Mouse (Mus musculus) forebrain, embryonic 13.5 days (tissue): ENCODE measurements around the gene Brpf1. TPM values are rescaled to one million over a fixed set of nuclear protein-coding genes. Genes with fewer than 3 reads are reported as not detected.

Experiments
- ATAC-seq: fragments of 200-750 bp; cut with Nextera tagmentation; 2 replicates; pipeline ENCODE4 v1.8.0; 2017
- H3K27ac ChIP-seq: fragments of 300-500 bp; sonication (generic); 2 replicates; pipeline ENCODE4 v1.5.1; 2015; ENCODE audit warnings: inconsistent platforms, mild to moderate bottlenecking, moderate library complexity
- H3K27me3 ChIP-seq: fragments of 300-500 bp; sonication (generic); 2 replicates; pipeline ENCODE4 v1.6.1; 2015; ENCODE audit warnings: mild to moderate bottlenecking, inconsistent platforms
- H3K36me3 ChIP-seq: fragments of 300-500 bp; sonication (generic); 2 replicates; pipeline ENCODE4 v1.6.1; 2015; ENCODE audit warnings: mild to moderate bottlenecking, inconsistent platforms; ENCODE audit not compliant: poor library complexity, severe bottlenecking
- H3K4me1 ChIP-seq: fragments of 300-500 bp; sonication (generic); 2 replicates; pipeline ENCODE4 v1.6.1; 2015; ENCODE audit warnings: inconsistent platforms
- H3K4me2 ChIP-seq: fragments of 300-500 bp; sonication (generic); 2 replicates; pipeline ENCODE4 v1.6.1; 2015; ENCODE audit warnings: inconsistent platforms, mild to moderate bottlenecking, moderate library complexity
- H3K4me3 ChIP-seq: fragments of 300-500 bp; sonication (generic); 2 replicates; pipeline ENCODE4 v1.5.1; 2015; ENCODE audit warnings: mild to moderate bottlenecking, inconsistent platforms
- H3K9ac ChIP-seq: fragments of 300-500 bp; sonication (generic); 2 replicates; pipeline ENCODE4 v1.6.1; 2015; ENCODE audit warnings: mild to moderate bottlenecking, inconsistent platforms
- H3K9me3 ChIP-seq: fragments of 300-500 bp; sonication (generic); replicated peaks from 2 replicates; pipeline ENCODE4 v1.6.1; 2016; ENCODE audit warnings: inconsistent platforms
- WGBS: fragments of 180-500 bp; shearing (Covaris S2); methylation state at CpG from one replicate; pipeline ENCODE4 v1.1.7; 2015; 5-methylcytosine and 5-hydroxymethylcytosine counted together
- polyA plus RNA-seq: library from polyadenylated mRNA; unstranded; fragments of >200 nt; fragmentation: Nextera tagmentation; extraction: Ambion mirVana; gene quantifications from 2 replicates; pipeline ENCODE4 v1.2.1, GENCODE M21; 2015

The Brpf1 gene
- polyA plus RNA-seq, 1 experiment from 2014 or later, result 20.0 TPM

GRCm38 (mm10) chr6:113284931-113285330 is 22.0 kb upstream of the Brpf1 start:
- H3K9me3 ChIP-seq, result no peaks in the 10 kb centered on the region
- H3K9ac ChIP-seq, result no peak overlapping the region
- H3K4me1 ChIP-seq, result peaks cover 13% of the 10 kb centered on the region
- ATAC-seq, result no peak
- no peak overlapping the region for H3K27ac ChIP-seq
- peaks cover 7% of the 10 kb centered on the region; the same call in 1 of the 2 replicates for H3K36me3 ChIP-seq
- peaks cover 45% of the 10 kb centered on the region for H3K27me3 ChIP-seq
- H3K4me3 ChIP-seq, result no peak overlapping the region
- 79% methylated on average over 3 of the region's 3 CpGs for WGBS
- no peak overlapping the region for H3K4me2 ChIP-seq

DNA sequence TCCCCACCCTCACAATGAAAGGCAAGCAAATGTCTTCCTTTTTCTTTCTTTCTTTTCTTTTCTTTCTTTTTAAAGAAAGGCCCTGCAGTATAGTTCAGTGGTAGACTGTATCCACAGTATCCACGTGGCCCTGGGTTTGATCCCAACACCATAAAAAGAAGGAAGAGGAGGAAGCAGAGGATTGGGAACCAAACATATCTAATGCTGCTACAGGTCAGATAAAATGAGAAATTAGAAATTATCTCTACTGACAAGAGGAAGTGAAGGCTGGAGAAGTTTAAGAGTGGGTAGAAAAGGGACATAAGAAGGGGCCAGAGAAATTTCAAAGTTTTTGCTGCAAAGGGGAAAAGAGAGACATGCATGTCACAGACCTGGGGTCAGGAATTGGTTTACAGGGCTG is 20.6 kb upstream of the Brpf1 start:
- WGBS, result 59% methylated on average over 1 of the region's 1 CpGs
- H3K36me3 ChIP-seq, result no peaks in the 10 kb centered on the region
- H3K4me2 ChIP-seq, result no peak overlapping the region
- no peak overlapping the region for H3K27ac ChIP-seq
- H3K9ac ChIP-seq, result no peak overlapping the region
- H3K4me1 ChIP-seq, result peaks cover 13% of the 10 kb centered on the region
- ATAC-seq, result no peak
- no peaks in the 10 kb centered on the region for H3K9me3 ChIP-seq
- H3K27me3 ChIP-seq, result peaks cover 40% of the 10 kb centered on the region
- no peak overlapping the region for H3K4me3 ChIP-seq

GRCm38 (mm10) chr6:113287236-113287635 is 19.7 kb upstream of the Brpf1 start:
- Histone ChIP-seq H3K27ac (no peak overlapping the region), H3K27me3 (peaks cover 31% of the 10 kb centered on the region), H3K9ac (no peak overlapping the region), H3K9me3 (no peaks in the 10 kb centered on the region), H3K4me1 (peaks cover 8% of the 10 kb centered on the region), H3K36me3 (no peaks in the 10 kb centered on the region), H3K4me3 (no peak overlapping the region), H3K4me2 (no peak overlapping the region)
- WGBS, result 68% methylated on average over 4 of the region's 4 CpGs
- ATAC-seq, result no peak

DNA sequence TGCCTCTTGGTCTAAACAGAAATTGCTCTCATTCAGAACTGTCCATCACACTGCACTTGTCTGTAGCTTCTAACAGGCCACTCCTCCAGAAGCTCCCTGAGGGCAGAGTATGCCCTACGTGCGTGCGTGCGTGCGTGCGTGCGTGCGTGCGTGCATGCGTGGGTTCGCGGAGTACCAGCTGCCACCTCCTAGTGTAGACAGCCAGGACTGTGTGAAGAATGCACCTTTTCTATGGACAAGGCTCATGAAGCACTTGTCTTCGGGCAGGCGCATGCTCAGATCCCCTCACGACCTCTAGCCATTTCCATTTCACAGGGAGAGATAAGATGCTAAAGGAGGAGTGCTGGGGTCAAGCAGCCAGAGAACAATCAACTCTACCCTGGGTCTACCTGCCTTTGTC is 17.6 kb upstream of the Brpf1 start:
- H3K27ac ChIP-seq, result no peak overlapping the region
- H3K4me2 ChIP-seq, result no peak overlapping the region
- no peak overlapping the region for H3K4me3 ChIP-seq
- 94% methylated on average over 15 of the region's 15 CpGs for WGBS
- H3K4me1 ChIP-seq, result no peaks in the 10 kb centered on the region
- no peak overlapping the region for H3K9ac ChIP-seq
- ATAC-seq, result no peak
- H3K27me3 ChIP-seq, result peaks cover 10% of the 10 kb centered on the region
- H3K36me3 ChIP-seq, result no peaks in the 10 kb centered on the region
- H3K9me3 ChIP-seq, result no peaks in the 10 kb centered on the region

DNA sequence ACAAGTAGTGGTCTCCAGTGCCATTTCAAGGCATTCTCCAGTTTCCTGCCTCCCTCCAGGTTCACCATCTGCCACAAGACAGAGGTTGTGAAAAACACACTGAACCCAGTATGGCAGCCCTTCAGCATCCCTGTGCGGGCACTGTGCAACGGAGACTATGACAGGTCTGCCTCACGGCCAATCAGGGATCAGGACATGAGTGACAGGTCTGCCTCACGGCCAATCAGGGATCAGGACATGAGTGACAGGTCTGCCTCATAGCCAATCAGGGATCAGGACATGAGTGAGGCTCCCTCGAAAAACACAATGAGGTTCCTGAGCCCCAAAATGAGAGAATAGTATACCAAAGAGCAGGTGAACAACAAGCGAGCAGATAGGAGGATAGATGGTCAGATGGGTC is 16.6 kb upstream of the Brpf1 start:
- H3K36me3 ChIP-seq, result no peaks in the 10 kb centered on the region
- no peak overlapping the region for H3K27ac ChIP-seq
- H3K4me1 ChIP-seq, result no peaks in the 10 kb centered on the region
- H3K4me3 ChIP-seq, result no peak overlapping the region
- WGBS, result 71% methylated on average over 6 of the region's 6 CpGs
- no peak overlapping the region for H3K9ac ChIP-seq
- ATAC-seq, result peak; percentile 59; the same call in 1 of the 2 replicates
- H3K4me2 ChIP-seq, result no peak overlapping the region
- no peaks in the 10 kb centered on the region for H3K9me3 ChIP-seq
- peaks cover under 1% of the 10 kb centered on the region; the same call in 1 of the 2 replicates for H3K27me3 ChIP-seq

- Histone ChIP-seq H3K36me3 (no peaks in the 10 kb centered on the region), H3K9ac (no peak overlapping the region), H3K27me3 (no peaks in the 10 kb centered on the region), H3K4me1 (no peaks in the 10 kb centered on the region), H3K9me3 (no peaks in the 10 kb centered on the region), H3K27ac (no peak overlapping the region), H3K4me2 (no peak overlapping the region), H3K4me3 (no peak overlapping the region)
- WGBS, result 76% methylated on average over 5 of the region's 5 CpGs
- no peak for ATAC-seq
Observed at GRCm38 (mm10) chr6:113292938-113293337, 14.0 kb upstream of the Brpf1 start.

- H3K4me3 ChIP-seq, result no peak overlapping the region
- H3K9me3 ChIP-seq, result no peaks in the 10 kb centered on the region
- no peaks in the 10 kb centered on the region for H3K27me3 ChIP-seq
- 82% methylated on average over 2 of the region's 2 CpGs for WGBS
- no peak overlapping the region for H3K9ac ChIP-seq
- no peaks in the 10 kb centered on the region for H3K4me1 ChIP-seq
- no peak overlapping the region for H3K4me2 ChIP-seq
- no peak overlapping the region for H3K27ac ChIP-seq
- no peaks in the 10 kb centered on the region for H3K36me3 ChIP-seq
- ATAC-seq, result no peak
Observed at GRCm38 (mm10) chr6:113296046-113296445, 10.9 kb upstream of the Brpf1 start.

DNA sequence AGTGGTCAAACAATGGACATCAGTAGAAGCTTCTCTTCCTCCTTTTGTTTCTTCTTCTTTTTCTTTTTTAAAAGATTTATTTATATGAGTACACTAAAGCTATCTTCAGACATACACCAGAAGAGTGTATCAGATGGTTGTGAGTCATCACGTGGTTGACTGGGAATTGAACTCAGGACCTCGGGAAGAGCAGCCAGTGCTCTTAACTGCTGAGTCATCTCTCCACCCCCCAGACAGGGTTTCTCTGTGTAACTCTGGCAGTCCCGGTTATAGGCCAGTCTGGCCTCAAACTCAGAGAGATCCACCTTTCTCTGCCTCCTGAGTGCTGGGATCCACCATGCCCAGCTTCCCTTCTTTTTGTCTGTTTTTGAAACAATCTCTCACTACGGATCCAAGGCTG is 10.3 kb upstream of the Brpf1 start:
- Histone ChIP-seq H3K4me2 (no peak overlapping the region), H3K4me3 (no peak overlapping the region), H3K36me3 (no peaks in the 10 kb centered on the region), H3K4me1 (no peaks in the 10 kb centered on the region), H3K9me3 (no peaks in the 10 kb centered on the region), H3K9ac (no peak overlapping the region), H3K27me3 (no peaks in the 10 kb centered on the region), H3K27ac (no peak overlapping the region)
- WGBS, result 73% methylated on average over 4 of the region's 4 CpGs
- ATAC-seq, result no peak

- H3K36me3 ChIP-seq, result no peaks in the 10 kb centered on the region
- no peaks in the 10 kb centered on the region for H3K27me3 ChIP-seq
- no peak for ATAC-seq
- no peak overlapping the region for H3K27ac ChIP-seq
- H3K4me2 ChIP-seq, result no peak overlapping the region
- H3K4me3 ChIP-seq, result no peak overlapping the region
- no peak overlapping the region for H3K9ac ChIP-seq
- 79% methylated on average over 5 of the region's 5 CpGs for WGBS
- H3K4me1 ChIP-seq, result peaks cover 5% of the 10 kb centered on the region
- H3K9me3 ChIP-seq, result no peaks in the 10 kb centered on the region
Observed at GRCm38 (mm10) chr6:113301350-113301749, 5.6 kb upstream of the Brpf1 start.

DNA sequence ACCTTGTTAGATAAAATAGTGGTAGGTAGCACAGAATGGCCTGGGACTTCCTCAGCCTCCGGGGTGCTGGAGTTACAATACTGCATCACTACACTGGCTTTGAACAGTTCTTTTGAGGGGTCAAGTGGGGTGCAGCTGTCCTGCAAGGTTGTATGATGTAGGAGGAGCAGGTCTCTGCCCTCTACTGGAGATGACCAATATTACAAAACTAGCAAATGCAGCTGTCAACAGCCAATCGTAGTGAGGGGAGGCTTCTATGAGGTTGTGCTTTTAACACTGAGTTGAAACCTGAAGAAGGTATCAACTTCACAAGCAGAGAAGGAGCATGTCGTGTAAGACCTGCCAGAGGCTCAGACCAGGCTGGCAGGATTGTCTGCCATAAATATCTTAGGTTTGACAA is 4.7 kb upstream of the Brpf1 start:
- H3K9ac ChIP-seq, result no peak overlapping the region
- peaks cover 5% of the 10 kb centered on the region for H3K4me1 ChIP-seq
- 29% methylated on average over 3 of the region's 3 CpGs for WGBS
- no peak overlapping the region for H3K27ac ChIP-seq
- H3K36me3 ChIP-seq, result no peaks in the 10 kb centered on the region
- H3K27me3 ChIP-seq, result no peaks in the 10 kb centered on the region
- H3K4me2 ChIP-seq, result no peak overlapping the region
- no peak for ATAC-seq
- H3K9me3 ChIP-seq, result no peaks in the 10 kb centered on the region
- no peak overlapping the region for H3K4me3 ChIP-seq

GRCm38 (mm10) chr6:113306322-113306985 is 483 bp upstream of the Brpf1 start:
- 1% methylated on average over 48 of the region's 50 CpGs for WGBS
- Histone ChIP-seq H3K27me3 (no peaks in the 10 kb centered on the region), H3K4me3 (peak overlapping the region; percentile 97), H3K36me3 (peaks cover 19% of the 10 kb centered on the region), H3K9ac (peak overlapping the region; percentile 96), H3K27ac (peak overlapping the region; percentile 98), H3K9me3 (no peaks in the 10 kb centered on the region), H3K4me2 (peak overlapping the region; percentile 100), H3K4me1 (peaks cover 25% of the 10 kb centered on the region)
- ATAC-seq, result peak; percentile 98

GRCm38 (mm10) chr6:113307481-113308121 is 664 bp downstream of the Brpf1 start:
- H3K9ac ChIP-seq, result peak overlapping the region; percentile 96
- H3K27me3 ChIP-seq, result no peaks in the 10 kb centered on the region
- H3K36me3 ChIP-seq, result peaks cover 26% of the 10 kb centered on the region
- peaks cover 25% of the 10 kb centered on the region for H3K4me1 ChIP-seq
- ATAC-seq, result no peak
- peak overlapping the region; percentile 97 for H3K4me3 ChIP-seq
- H3K9me3 ChIP-seq, result no peaks in the 10 kb centered on the region
- H3K4me2 ChIP-seq, result peak overlapping the region; percentile 100
- peak overlapping the region; percentile 98 for H3K27ac ChIP-seq
- under 1% methylated on average over 32 of the region's 34 CpGs for WGBS
